Mouse (Mus musculus): Measurements from ENCODE around the gene Mdm2.

DNA sequence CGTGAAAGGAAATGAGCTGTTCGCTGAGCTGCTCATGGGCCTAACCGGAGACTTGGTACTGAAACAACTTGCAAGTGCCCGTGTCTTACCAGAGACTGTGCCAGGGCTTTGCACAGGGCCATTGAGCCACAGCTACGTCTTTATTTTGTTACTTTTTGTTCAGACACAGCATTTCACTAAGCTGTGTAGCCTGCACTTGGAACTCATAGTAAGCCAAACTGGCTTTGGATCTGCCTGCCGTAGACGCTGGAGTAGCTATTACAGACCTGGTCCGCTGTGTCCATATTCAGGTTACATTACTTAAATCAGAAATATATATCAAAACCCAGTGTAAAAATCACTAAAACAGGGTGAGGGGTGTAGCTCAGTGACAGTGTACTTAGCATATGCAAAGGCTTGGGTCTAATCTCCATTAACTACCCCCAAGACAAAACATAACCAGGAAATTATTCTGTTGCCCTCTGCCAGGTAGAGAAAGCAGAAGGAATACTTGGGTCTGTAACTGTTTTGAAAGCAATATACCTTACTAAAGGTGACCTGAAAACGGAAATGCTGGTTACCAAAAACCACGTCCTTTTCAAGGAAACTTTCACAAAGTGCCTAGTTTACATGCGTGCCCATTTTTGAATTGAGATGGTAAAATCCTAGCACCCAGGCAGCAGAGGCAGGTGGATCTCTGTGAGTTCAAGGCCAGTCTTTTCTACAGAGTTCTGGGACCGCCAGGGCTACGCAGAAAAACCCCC is 24.5 kb downstream of the Mdm2 start:
- TF ChIP-seq TAL1 (IDR thresholded peaks at IDR 0.05; ENCODE audit: low read length) (no peak), GATA1 (IDR thresholded peaks at IDR 0.05; ENCODE audit: low read length) (no peak)

All from erythroblast, embryonic 14.5 days (primary cell).